18 mouse cellular contexts compared by ENCODE assay signal in the genomic region with DNA sequence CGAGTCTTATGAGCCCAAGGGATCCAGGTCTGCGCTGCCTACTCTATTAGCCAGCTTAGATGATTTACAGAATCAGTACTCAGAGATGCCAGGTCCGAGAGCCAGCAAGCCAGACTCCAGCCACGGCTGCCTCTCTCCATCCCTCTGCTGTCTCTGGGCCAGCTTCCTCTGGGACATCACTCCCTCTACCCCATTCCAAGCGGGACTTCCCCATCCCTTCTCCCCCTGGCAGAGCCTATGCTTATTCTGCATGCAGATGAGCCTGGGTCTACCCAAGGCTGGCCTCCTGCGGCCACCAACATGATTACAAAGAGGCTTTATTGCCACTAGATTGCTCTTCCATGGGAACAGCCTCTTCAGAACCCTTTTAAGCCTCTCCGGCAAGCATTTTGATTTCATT.
DNase-seq lines count a peak whose midpoint lies in the region; ATAC-seq lines count a peak whose summit lies in the region.
"Had no signal": no experiment of that assay in that cellular context is flagged by ENCODE, and none has a peak within 500 bp of the region (broad histone marks: within the 10 kb centered on the region; RNA-seq: fewer than 3 reads in every experiment).

No protein-coding gene starts in this region.

- no peak overlapping the region for H3K9ac ChIP-seq in midbrain, embryonic 11.5 days (ENCODE audit: low read length)
- H3K9ac ChIP-seq in hindbrain, embryonic 14.5 days: no peak overlapping the region
- no peak overlapping the region for H3K9ac ChIP-seq in neural tube, embryonic 14.5 days (replicated peaks; ENCODE audit: low read depth, low read length)
- H3K9ac ChIP-seq: heart, embryonic 12.5 days; liver, embryonic 12.5 days; lung, embryonic 14.5 days had no signal

- H3K9me3 ChIP-seq in midbrain, embryonic 10.5 days (replicated peaks): no peaks in the 10 kb centered on the region
- no peaks in the 10 kb centered on the region for H3K9me3 ChIP-seq in midbrain, embryonic 11.5 days (ENCODE audit: control insufficient read depth, low read length)
- no peaks in the 10 kb centered on the region for H3K9me3 ChIP-seq in hindbrain, embryonic 14.5 days (ENCODE audit: control insufficient read depth, low read length)
- no peaks in the 10 kb centered on the region for H3K9me3 ChIP-seq in neural tube, embryonic 14.5 days (ENCODE audit: control insufficient read depth, low read length)
- H3K9me3 ChIP-seq: heart, embryonic 12.5 days; liver, embryonic 12.5 days had no signal

- ATAC-seq in midbrain, embryonic 11.5 days (ENCODE audit: low FRiP score): no peak
- no peak; the same call in 1 of the 2 replicates for ATAC-seq in hindbrain, embryonic 14.5 days (ENCODE audit: low FRiP score)
- peak; percentile 31; the same call in 1 of the 2 replicates for ATAC-seq in neural tube, embryonic 14.5 days (ENCODE audit: low read depth)
- ATAC-seq: intestine, embryonic 16.5 days; liver, embryonic 12.5 days had no signal

- H3K4me1 ChIP-seq in midbrain, embryonic 10.5 days: peaks cover 34% of the 10 kb centered on the region
- no peaks in the 10 kb centered on the region for H3K4me1 ChIP-seq in midbrain, embryonic 11.5 days (ENCODE audit: control insufficient read depth, insufficient read depth, low read length)
- H3K4me1 ChIP-seq in hindbrain, embryonic 14.5 days (replicated peaks; ENCODE audit: control insufficient read depth, insufficient read depth, low read length): 0 out of 2 replicates have a peak, but pooled peaks cover 6% of the 10 kb centered on the region
- 0 out of 2 replicates have a peak, but pooled peaks cover 8% of the 10 kb centered on the region for H3K4me1 ChIP-seq in neural tube, embryonic 14.5 days (ENCODE audit: control insufficient read depth, insufficient read depth, low read length)
- H3K4me1 ChIP-seq: heart, embryonic 12.5 days; liver, embryonic 12.5 days had no signal

- DNase-seq in embryo, embryonic 11 days: peak; percentile 17
- DNase-seq in embryo, embryonic 9.5 days (ENCODE audit: extremely low spot score): no peak
- no peak for DNase-seq in midbrain, embryonic 10.5 days (ENCODE audit: low spot score)
- no peak for DNase-seq in midbrain, embryonic 11.5 days (ENCODE audit: low spot score, missing footprints)
- no peak for DNase-seq in hindbrain, embryonic 14.5 days (ENCODE audit: low spot score)
- DNase-seq in heart, postnatal 25 days (ENCODE audit: low spot score): no peak
- no peak for DNase-seq in c-Kit-positive CD71-positive TER-119-positive erythroid progenitor cells, embryonic 14.5 days (ENCODE audit: low spot score)
- DNase-seq: adrenal gland, postnatal 14 days; heart, postnatal 36 days; lung, embryonic 14.5 days; retina, postnatal 1 day had no signal

- no peaks in the 10 kb centered on the region for H3K36me3 ChIP-seq in midbrain, embryonic 10.5 days
- H3K36me3 ChIP-seq in midbrain, embryonic 11.5 days (ENCODE audit: control insufficient read depth, insufficient read depth, low read length): no peaks in the 10 kb centered on the region
- H3K36me3 ChIP-seq in hindbrain, embryonic 14.5 days (replicated peaks; ENCODE audit: control insufficient read depth, insufficient read depth): no peaks in the 10 kb centered on the region
- H3K36me3 ChIP-seq in neural tube, embryonic 14.5 days (ENCODE audit: control insufficient read depth, insufficient read depth, low read length): no peaks in the 10 kb centered on the region
- H3K36me3 ChIP-seq: heart, embryonic 12.5 days; liver, embryonic 12.5 days had no signal

- H3K4me3 ChIP-seq in midbrain, embryonic 10.5 days: no peak overlapping the region
- H3K4me3 ChIP-seq in midbrain, embryonic 11.5 days (ENCODE audit: low read depth, low read length): no peak overlapping the region
- no peak overlapping the region for H3K4me3 ChIP-seq in hindbrain, embryonic 14.5 days (replicated peaks; ENCODE audit: low read length)
- no peak overlapping the region for H3K4me3 ChIP-seq in neural tube, embryonic 14.5 days (ENCODE audit: low read depth, low read length)
- H3K4me3 ChIP-seq: heart, embryonic 12.5 days; left cerebral cortex, adult 2 months; liver, embryonic 12.5 days had no signal

- no peaks in the 10 kb centered on the region for H3K27me3 ChIP-seq in midbrain, embryonic 10.5 days (ENCODE audit: low read depth, poor library complexity, severe bottlenecking)
- no peaks in the 10 kb centered on the region for H3K27me3 ChIP-seq in midbrain, embryonic 11.5 days (ENCODE audit: control insufficient read depth, insufficient read depth, low read length)
- no peaks in the 10 kb centered on the region for H3K27me3 ChIP-seq in hindbrain, embryonic 14.5 days (ENCODE audit: control insufficient read depth, insufficient read depth, low read length)
- H3K27me3 ChIP-seq in neural tube, embryonic 14.5 days (ENCODE audit: control insufficient read depth, insufficient read depth, low read length): no peaks in the 10 kb centered on the region
- H3K27me3 ChIP-seq: heart, embryonic 12.5 days; liver, embryonic 12.5 days had no signal

- H3K4me2 ChIP-seq in midbrain, embryonic 11.5 days: no peak overlapping the region
- no peak overlapping the region for H3K4me2 ChIP-seq in hindbrain, embryonic 14.5 days (replicated peaks)
- no peak overlapping the region for H3K4me2 ChIP-seq in neural tube, embryonic 14.5 days (ENCODE audit: low read depth, low read length)
- H3K4me2 ChIP-seq: heart, embryonic 12.5 days; liver, embryonic 12.5 days; lung, embryonic 14.5 days had no signal

- 51% methylated on average over 7 of the region's 7 CpGs for WGBS in midbrain, embryonic 10.5 days
- WGBS in midbrain, embryonic 11.5 days: 42% methylated on average over 7 of the region's 7 CpGs
- WGBS in hindbrain, embryonic 14.5 days: 25% methylated on average over 7 of the region's 7 CpGs
- WGBS in neural tube, embryonic 14.5 days: 19% methylated on average over 7 of the region's 7 CpGs

- peak overlapping the region; percentile 57 for H3K27ac ChIP-seq in midbrain, embryonic 10.5 days (replicated peaks)
- no peak overlapping the region for H3K27ac ChIP-seq in midbrain, embryonic 11.5 days (ENCODE audit: low read depth, low read length)
- H3K27ac ChIP-seq in hindbrain, embryonic 14.5 days: 0 out of 2 replicates have a peak overlapping the region, but pooled peaks have one; percentile 17
- H3K27ac ChIP-seq in neural tube, embryonic 14.5 days (ENCODE audit: low read depth, low read length): 0 out of 2 replicates have a peak overlapping the region, but pooled peaks have one; percentile 16
- H3K27ac ChIP-seq: kidney, postnatal 0 days; left cerebral cortex, adult 2 months; liver, embryonic 12.5 days; macrophage had no signal

- intact Hi-C loops in heart, postnatal 25 days (cut with DNase I): no loop called here
